Mouse (Mus musculus): ENCODE measurements around the gene Rbbp6. TPM values are rescaled to one million over a fixed set of nuclear protein-coding genes. Genes with fewer than 3 reads are reported as not detected.
A peak's percentile ranks its signal among the peaks of the same experiment; 100 is the strongest.

Gene Rbbp6
- total RNA-seq, 4 experiments from 2014 or later: 51.6 to 74.1 (median 63.1) TPM

DNA sequence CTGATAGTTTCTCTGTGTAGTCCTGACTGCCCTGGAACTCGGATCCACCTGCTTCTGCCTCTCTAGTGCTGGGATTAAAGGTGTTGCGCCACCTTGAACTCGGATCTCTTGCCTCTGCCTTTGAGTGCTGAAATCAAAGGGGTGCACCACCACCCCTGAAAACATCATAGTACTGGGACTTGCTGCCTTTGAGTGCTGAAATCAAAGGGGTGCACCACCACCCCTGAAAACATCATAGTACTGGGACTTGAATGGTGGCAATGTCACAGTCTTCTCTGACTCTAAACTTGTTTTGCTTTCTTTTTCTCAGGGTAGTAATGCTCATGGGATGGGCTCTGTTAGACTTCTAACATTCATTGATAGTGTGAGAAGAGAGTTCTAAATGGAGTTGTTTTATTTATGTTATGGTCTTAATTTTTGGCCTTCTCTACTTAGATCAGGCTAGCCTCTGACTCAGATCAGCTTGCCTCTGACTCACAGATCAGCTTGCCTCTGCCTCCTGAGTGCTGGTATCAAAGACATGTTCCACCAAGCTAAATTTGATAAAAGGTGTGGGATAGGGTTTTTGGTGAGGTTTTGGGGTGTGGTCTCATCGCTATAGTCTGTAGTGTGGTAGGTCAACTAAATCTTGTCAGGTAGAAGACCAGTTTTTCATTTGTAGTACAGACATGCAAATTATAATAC is 6.7 kb downstream of the Rbbp6 start:
- no peak for DNase-seq

DNA sequence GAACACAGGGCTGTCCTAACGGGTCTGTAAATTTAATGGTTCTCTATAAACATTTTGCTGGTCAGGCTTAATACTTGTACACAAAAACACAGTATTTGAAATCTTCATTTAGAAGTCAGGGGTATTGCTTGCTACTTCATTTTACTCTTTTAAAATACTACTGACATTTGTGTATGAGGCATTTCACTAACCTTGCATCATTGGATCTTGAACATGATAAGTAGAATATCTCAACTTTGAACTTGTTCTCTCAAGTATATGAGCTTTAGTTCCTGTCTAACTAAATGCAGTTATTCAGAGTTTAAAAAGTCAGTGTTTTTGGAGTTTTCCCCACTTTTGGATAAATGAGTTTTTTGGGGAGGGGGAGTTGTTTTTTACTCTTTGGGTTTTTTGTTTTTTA is 14.0 kb downstream of the Rbbp6 start:
- no peak for DNase-seq

DNA sequence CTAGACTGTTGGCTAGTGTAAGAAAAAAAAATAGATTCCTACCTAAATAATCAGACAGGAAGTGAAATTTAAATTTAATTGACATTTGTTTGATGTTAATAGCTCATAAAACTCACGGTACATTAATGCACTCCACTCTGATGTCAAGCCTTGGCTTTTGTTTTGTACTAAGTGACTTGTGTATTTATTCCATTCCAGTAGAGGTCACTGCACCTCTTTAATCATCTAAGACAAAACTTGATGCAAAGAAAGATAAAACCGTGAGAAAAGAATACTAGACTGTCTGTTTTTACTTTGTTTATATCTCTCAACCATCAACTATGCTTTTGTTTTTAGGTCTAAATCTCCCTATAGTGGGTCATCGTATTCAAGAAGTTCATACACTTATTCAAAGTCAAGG is 32.7 kb downstream of the Rbbp6 start:
- DNase-seq: no peak

DNA sequence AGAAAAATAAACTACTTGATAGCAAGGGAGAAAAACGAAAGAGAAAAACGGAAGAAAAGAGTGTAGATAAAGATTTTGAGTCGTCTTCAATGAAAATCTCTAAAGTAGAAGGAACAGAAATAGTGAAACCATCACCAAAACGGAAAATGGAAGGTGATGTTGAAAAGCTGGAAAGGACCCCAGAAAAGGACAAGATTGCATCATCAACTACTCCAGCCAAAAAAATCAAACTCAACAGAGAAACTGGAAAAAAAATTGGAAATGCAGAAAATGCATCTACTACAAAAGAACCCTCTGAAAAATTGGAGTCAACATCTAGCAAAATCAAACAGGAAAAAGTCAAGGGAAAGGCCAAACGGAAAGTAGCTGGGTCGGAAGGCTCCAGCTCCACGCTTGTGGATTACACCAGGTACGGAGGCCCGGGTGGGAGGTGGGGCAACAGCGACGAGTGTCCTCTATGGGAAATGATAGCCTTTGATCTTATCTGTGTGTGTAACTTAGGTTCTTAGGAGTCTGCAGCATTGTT is 34.4 kb downstream of the Rbbp6 start:
- DNase-seq: no peak

DNA sequence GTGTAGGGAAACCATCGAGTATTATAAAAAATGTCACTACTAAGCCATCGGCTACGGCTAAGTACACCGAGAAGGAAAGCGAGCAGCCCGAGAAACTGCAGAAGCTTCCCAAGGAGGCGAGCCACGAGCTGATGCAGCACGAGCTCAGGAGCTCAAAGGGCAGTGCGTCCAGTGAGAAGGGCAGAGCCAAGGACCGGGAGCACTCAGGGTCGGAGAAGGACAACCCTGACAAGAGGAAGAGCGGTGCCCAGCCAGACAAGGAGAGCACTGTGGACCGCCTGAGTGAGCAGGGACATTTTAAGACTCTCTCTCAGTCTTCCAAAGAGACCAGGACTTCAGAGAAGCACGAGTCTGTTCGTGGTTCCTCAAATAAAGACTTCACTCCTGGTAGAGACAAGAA is 35.3 kb downstream of the Rbbp6 start:
- DNase-seq: peak; percentile 30

DNA sequence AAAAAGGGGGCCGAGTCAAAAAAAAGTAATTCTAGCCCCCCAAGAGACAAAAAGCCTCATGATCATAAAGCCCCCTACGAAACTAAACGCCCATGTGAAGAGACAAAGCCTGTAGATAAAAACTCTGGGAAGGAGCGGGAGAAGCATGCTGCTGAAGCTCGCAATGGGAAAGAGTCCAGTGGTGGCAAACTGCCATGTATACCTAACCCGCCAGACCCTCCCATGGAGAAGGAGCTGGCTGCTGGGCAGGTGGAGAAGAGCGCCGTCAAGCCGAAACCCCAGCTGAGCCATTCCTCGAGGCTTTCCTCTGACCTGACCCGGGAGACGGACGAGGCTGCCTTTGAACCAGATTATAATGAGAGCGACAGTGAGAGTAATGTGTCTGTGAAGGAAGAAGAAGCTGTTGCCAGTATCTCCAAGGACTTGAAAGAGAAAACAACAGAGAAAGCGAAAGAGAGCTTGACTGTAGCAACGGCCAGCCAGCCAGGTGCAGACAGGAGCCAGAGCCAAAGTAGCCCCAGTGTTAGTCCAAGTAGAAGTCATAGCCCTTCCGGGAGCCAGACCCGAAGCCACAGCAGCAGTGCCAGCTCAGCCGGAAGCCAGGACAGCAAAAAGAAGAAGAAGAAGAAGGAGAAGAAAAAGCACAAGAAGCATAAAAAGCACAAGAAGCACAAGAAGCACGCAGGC is 36.0 kb downstream of the Rbbp6 start:
- no peak for DNase-seq

DNA sequence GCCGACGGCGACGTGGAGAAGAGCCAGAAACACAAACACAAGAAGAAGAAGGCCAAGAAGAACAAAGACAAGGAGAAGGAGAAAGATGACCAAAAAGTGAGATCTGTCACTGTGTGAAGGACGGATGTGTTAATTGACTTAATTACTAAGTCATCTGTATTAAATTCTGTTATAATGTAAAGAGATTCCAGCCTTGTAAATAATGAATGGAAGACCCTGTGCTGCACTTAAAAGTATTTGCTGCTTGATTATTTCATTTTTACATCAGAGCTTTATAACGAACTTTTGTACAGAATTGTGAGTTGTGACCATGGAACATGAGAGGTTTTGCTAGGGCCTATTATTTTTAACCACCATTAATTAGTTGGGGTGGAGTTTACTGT is 36.5 kb downstream of the Rbbp6 start:
- no peak for DNase-seq

DNA sequence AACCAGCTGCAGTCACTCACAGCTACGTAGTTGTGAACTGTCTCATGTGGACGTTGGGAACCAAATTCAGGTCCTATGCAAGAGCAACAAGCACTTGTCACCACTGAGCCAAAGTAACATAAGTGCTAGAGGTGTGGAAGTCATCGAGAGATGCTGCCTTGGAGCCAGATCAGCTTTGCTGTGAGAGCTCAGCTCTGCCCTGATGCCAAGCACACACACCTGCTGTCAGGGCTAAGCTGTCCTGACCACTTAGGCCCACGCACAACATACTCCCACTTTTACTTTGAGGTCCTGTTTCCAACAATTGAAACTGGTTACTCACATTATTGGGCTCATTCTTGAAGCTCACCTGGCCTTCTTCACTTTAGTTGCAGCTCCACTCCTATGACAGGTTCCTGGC is 37.7 kb downstream of the Rbbp6 start:
- no peak for DNase-seq

DNA sequence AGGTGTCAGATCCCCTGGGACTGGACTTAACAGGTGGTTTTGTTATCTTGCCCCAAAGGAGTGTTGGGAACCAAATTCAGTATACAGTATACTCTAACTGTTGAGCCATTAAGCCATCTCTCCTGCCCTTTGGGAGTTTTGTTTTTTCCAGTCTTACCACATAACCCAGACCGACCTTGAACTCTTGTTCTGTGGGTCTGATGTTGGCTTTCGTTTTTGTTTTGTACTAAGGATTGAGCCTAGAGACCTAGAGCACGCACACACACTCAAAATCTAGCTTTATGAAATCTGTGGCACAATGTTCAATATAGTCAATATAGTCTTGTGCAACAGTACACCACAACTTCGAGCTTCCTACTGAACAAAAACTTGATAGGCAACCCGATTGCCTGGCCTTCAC is 39.0 kb downstream of the Rbbp6 start:
- no peak for DNase-seq

DNA sequence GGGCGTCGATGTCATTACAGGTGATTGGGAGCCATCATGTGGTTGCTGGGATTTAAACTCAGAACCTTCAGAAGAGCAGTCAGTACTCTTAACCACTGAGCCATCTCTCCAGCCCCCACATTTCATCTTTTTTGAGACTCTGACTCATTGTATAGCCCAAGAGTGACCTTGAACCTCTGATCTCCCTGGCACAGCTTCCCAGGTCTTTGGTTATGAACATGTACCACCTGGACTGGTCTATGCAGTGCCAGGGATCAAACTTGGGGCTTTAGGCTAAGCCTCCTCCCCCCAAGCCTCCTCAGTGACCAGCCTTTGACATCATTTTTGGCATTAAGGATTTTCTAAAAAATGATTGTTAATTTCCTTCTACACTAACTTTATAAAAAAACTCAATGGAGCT is 40.8 kb downstream of the Rbbp6 start:
- no peak for DNase-seq

DNA sequence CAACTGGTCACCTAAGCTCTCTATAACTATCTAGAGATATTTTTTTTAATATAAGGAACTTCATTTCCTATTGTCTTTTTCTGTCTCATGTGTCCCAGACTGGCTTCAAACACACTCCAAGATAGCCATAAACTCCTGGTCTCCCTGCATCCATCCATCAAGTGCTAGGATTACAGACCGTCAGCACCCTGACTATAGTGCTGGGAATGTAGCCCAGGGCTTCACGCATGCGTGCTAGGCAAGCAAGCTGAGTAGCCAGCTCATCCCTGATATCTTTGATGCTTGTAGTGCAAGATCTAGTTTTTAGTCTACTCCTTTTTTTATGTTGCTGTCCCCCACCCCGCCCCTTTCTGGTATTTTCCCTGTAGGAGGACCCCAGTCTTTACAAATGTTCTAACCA is 42.3 kb downstream of the Rbbp6 start:
- DNase-seq: no peak

DNA sequence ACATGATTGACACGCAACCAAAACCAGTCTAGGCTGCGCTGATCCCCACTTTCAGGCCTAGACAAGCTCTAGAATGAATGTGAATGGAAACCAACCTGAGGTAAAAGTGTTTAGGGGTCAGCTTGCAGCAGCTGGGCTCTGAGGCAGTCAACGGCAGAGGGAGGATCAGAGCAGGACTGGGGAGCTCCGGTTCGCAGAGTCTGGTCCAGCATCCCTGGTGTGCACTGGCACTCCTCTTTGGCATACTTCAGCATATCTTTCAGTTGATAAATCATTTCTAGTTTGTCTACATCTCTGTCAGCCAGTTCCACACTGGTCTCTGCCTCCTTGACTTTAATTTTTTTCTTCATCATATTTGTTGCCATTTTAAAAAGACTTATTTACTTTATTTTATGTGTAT is 48.0 kb downstream of the Rbbp6 start:
- DNase-seq: no peak

DNA sequence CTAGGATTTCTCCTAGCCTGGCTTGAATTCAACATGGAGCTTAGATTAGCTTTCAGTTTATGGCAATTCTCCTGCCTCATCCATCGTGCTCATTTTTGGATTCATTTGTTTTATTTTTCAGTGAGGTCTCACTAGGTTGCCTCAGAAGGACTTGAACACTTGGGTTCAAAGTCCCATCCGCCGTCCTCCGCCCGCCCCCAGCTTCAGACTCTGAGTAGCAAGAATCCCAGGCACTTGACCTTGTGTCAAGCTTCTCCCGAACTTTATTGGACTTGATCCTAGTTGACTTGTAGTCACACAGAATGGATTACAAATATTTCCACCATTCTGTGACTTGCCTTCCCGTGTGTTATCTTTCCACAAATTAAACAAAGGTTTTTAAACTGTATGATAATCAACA is 49.2 kb downstream of the Rbbp6 start:
- DNase-seq: no peak

DNA sequence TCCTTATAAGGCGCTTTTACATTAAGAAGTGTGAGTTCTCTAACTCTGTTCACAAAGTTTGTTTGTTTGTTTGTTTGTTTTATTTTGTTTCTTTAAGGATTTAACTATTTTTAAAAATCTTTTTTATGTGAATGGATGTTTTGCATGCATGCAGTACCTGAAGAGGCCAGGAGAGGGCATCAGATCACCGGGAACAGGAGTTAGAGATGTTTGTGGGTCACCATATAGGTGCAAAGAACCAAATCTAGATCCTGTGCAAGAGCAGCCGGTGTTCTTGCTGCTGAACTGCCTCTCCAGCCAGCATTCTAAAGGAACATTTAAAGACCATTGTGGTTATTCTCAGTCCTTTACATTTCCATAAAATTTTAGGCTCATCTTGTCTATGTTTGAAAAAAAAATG is 52.1 kb downstream of the Rbbp6 start:
- no peak for DNase-seq

DNA sequence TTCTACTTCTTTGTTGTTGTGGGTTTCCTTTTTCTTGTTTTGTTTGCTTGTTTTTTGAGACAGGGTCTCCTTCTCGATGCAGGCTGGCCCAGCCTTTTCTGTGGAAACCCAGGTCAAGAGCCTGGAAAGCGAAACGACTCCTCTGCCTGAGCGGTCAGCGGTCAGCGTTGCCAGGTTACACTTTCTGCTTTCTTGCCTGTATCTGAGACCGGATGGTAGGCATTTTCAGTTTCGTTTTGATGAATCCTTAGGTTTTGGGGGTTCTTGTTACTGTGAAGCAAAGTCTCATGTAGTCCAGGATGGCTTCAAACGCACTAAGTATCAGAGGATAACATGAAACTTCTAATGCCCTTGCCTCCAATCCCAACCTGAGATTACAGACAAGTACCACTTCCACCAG is 59.6 kb downstream of the Rbbp6 start:
- DNase-seq: no peak

DNA sequence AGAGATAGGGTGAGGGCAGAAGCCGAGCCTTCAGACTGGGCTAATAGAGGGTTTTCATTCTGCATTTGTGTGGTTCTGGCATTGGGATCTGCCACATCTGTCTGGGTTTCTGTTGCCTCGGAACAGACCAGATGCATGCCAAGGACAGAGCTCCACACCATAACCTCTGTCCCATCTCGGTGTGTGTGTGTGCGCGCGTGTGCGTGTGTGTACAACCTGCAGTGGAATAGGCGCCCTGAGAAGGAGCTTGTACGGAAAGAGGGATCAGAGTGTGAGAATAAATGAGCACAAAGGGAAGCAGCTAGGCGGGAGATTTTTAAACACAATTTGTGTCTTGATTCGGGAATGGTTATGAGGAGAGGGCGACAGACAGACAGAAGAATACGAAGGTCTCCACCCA is 64.8 kb downstream of the Rbbp6 start:
- no peak for DNase-seq

DNA sequence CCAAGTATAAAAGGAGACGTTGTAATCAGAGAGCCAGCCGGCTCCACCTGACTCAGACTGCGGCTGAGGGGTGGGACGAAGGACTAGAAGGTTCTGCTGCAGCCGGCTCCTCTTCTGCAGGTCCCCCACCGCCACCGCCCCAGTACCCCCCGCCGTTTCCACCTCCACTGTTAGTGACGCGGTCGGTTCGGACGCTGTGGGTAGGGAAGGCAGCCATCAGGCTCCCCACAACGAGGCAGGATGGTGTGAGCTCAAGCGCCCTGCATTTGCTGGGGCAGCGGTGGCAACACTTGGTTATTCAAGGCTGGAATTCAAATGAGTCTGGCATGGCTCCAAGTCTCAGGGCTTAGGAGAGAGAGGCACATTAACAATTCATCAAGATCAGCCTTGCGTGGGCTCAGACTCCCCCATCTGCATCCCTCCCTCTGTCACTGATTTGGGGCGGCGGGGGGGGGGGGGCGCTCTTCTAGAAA is 65.3 kb downstream of the Rbbp6 start:
- no peak for DNase-seq

DNA sequence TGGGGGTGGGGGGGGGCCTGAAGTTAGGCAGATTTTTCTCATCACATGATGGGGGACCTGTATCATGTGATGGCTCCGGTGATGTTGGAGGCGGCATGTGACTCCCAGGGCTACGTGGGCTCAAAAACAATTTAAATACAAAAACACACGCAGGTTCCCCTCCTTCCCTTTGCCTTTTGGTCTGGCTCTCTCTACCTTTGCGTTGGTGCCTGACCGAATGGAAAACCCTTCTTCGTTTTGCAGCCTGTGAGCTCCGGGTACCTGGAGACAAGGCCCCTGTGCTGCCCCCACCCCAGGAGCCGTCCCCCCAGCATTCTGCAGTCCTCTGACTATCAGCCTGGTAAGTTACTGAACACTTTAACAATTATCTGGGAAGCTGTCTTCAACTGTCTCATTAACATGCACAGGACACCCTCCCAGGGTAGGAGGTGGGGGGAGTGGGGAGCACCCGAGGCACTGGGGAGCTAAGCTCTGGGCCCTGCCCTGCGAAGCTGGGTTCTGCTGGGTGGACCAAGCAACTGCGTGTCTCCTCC is 65.8 kb downstream of the Rbbp6 start:
- DNase-seq: no peak

DNA sequence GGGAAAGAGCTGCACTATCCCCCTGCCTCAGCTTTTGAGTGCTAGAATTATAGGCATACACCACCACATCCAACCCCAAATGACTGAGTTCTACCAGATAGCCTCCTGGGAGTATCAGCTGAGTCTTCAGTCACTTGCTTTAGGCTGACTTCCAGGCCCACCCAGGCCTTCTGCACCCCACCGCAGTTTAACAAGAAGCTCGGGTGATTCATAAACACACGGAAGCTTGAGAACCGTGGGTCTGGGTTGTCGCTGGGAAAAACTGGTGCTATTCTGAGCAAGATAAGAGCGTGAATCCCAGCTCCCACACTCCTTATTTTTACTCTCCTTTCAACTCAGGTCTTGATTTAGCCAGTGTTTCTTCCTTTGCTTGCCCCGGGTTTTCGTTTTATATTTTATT is 69.8 kb downstream of the Rbbp6 start:
- no peak for DNase-seq

DNA sequence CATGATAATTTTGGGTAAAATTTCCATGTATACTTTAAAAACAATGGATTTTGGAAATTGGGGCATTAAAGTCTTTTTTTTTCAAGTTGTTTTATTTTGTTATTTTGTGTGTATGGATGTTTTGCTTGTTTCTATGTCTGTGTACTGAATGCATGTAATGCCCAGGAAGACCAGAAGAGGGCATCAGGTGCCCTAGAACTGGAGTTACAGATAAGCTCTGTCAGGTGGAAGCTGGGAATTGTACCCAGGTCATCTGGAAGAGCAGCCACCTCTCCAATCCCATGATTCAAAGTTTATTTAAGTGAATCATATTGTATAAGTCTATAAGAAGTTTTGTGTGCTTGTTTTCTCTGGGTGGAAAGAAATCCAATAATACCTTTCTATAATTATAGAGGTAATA is 73.8 kb downstream of the Rbbp6 start:
- no peak for DNase-seq

DNA sequence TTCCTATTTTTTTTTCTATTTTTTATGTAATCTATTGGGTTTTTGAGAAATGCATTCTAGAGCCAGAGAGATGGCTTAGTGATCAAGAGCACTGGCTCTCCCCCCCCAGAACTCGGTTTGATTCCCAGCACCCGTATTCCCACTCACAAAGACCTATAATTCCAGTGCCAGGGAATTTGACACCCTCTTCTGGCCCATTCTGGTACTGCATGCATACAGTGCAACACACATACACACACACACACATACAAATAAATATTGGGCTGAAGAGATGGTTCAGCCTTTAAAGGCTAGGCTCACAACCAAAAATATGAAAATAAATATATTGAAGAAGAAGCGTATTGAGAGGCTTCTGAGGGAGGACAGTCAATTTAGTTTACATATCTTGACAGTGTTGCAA is 79.7 kb downstream of the Rbbp6 start:
- DNase-seq: no peak

DNA sequence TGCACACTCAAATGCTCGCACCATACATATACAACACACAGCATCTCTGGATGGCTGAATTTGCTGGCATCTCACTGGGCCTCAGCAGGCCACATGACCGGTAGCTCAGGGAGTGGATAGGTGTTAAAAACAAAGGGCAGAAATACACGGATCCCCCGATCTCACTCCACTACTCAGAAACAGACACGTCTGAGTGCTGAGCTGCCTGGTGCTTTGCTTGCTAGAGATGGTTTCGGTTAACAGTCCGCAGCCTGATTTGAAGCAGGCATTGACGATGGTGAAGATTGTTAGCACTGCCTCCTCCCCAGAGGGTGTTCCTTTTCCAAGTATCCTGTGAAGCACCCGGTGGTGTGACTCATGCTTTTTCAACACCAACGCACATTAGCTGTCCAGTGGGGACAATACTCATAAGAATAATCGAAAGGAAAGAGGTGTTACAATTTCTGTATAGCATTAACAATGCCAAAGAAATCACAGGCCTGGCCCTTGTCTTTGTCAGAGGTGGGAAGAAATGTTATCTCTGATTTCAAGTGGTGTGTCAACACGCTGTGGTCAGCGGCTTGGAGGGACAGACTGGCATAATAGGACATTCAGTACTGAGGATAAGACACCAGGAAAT is 81.1 kb downstream of the Rbbp6 start:
- DNase-seq: no peak

Measured in adrenal gland, adult 8-10 months (tissue).